Mouse (Mus musculus): ENCODE results near the gene Mepce. TPM values are rescaled to one million over a fixed set of nuclear protein-coding genes. Genes with fewer than 3 reads are reported as not detected.

Gene Mepce
- polyA plus RNA-seq, 1 experiment from 2014 or later: 10.0 TPM

- no peak overlapping the region for H3K4me2 ChIP-seq (ENCODE audit: low read depth, low read length)
- no peaks in the 10 kb centered on the region for H3K27me3 ChIP-seq (ENCODE audit: control insufficient read depth, insufficient read depth, low read depth, low read length)
- no peak for ATAC-seq (ENCODE audit: low read depth)
- H3K36me3 ChIP-seq (ENCODE audit: control insufficient read depth, insufficient read depth, low read length): no peaks in the 10 kb centered on the region
- no peaks in the 10 kb centered on the region for H3K9me3 ChIP-seq (ENCODE audit: control insufficient read depth, low read length)
- no peak overlapping the region for H3K27ac ChIP-seq (ENCODE audit: low read length)
- H3K9ac ChIP-seq (ENCODE audit: low read length): no peak overlapping the region
- H3K4me1 ChIP-seq (replicated peaks; ENCODE audit: control insufficient read depth, insufficient read depth, low read length): peaks cover 3% of the 10 kb centered on the region; the same call in 1 of the 2 replicates
- H3K4me3 ChIP-seq (ENCODE audit: low read length): no peak overlapping the region
Observed at GRCm38 (mm10) chr5:137772755-137773154, 14.7 kb downstream of the Mepce start.

GRCm38 (mm10) chr5:137770709-137771108 is 16.7 kb downstream of the Mepce start:
- no peaks in the 10 kb centered on the region for H3K9me3 ChIP-seq (ENCODE audit: control insufficient read depth, low read length)
- H3K27me3 ChIP-seq (ENCODE audit: control insufficient read depth, insufficient read depth, low read depth, low read length): no peaks in the 10 kb centered on the region
- 0 out of 2 replicates have a peak, but pooled peaks have one; percentile 51 for ATAC-seq (ENCODE audit: low read depth)
- no peak overlapping the region for H3K9ac ChIP-seq (ENCODE audit: low read length)
- no peak overlapping the region for H3K27ac ChIP-seq (ENCODE audit: low read length)
- H3K4me2 ChIP-seq (ENCODE audit: low read depth, low read length): no peak overlapping the region
- no peak overlapping the region for H3K4me3 ChIP-seq (ENCODE audit: low read length)
- H3K4me1 ChIP-seq (replicated peaks; ENCODE audit: control insufficient read depth, insufficient read depth, low read length): no peaks in the 10 kb centered on the region
- H3K36me3 ChIP-seq (ENCODE audit: control insufficient read depth, insufficient read depth, low read length): no peaks in the 10 kb centered on the region
- WGBS: 42% methylated on average over 2 of the region's 2 CpGs

GRCm38 (mm10) chr5:137768475-137768874 is 19.0 kb downstream of the Mepce start:
- no peak overlapping the region for H3K4me3 ChIP-seq (ENCODE audit: low read length)
- H3K36me3 ChIP-seq (ENCODE audit: control insufficient read depth, insufficient read depth, low read length): no peaks in the 10 kb centered on the region
- no peak for ATAC-seq (ENCODE audit: low read depth)
- no peak overlapping the region for H3K4me2 ChIP-seq (ENCODE audit: low read depth, low read length)
- 74% methylated on average over 1 of the region's 1 CpGs for WGBS
- no peak overlapping the region for H3K9ac ChIP-seq (ENCODE audit: low read length)
- no peaks in the 10 kb centered on the region for H3K27me3 ChIP-seq (ENCODE audit: control insufficient read depth, insufficient read depth, low read depth, low read length)
- H3K4me1 ChIP-seq (replicated peaks; ENCODE audit: control insufficient read depth, insufficient read depth, low read length): no peaks in the 10 kb centered on the region
- H3K9me3 ChIP-seq (ENCODE audit: control insufficient read depth, low read length): no peaks in the 10 kb centered on the region
- H3K27ac ChIP-seq (ENCODE audit: low read length): no peak overlapping the region

- 59% methylated on average over 3 of the region's 3 CpGs for WGBS
- Histone ChIP-seq H3K27ac (ENCODE audit: low read length) (no peak overlapping the region), H3K27me3 (ENCODE audit: control insufficient read depth, insufficient read depth, low read depth, low read length) (no peaks in the 10 kb centered on the region), H3K4me1 (replicated peaks; ENCODE audit: control insufficient read depth, insufficient read depth, low read length) (no peaks in the 10 kb centered on the region), H3K36me3 (ENCODE audit: control insufficient read depth, insufficient read depth, low read length) (no peaks in the 10 kb centered on the region), H3K4me2 (ENCODE audit: low read depth, low read length) (no peak overlapping the region), H3K9me3 (ENCODE audit: control insufficient read depth, low read length) (no peaks in the 10 kb centered on the region), H3K4me3 (ENCODE audit: low read length) (no peak overlapping the region), H3K9ac (ENCODE audit: low read length) (no peak overlapping the region)
- ATAC-seq (ENCODE audit: low read depth): no peak
Observed at GRCm38 (mm10) chr5:137766270-137766669, 21.2 kb downstream of the Mepce start.

- H3K36me3 ChIP-seq (ENCODE audit: control insufficient read depth, insufficient read depth, low read length): no peaks in the 10 kb centered on the region
- no peak overlapping the region for H3K9ac ChIP-seq (ENCODE audit: low read length)
- H3K4me1 ChIP-seq (replicated peaks; ENCODE audit: control insufficient read depth, insufficient read depth, low read length): 0 out of 2 replicates have a peak, but pooled peaks cover 2% of the 10 kb centered on the region
- whole genome bisulfite sequencing: 58% methylated on average over 9 of the region's 9 CpGs
- no peaks in the 10 kb centered on the region for H3K27me3 ChIP-seq (ENCODE audit: control insufficient read depth, insufficient read depth, low read depth, low read length)
- no peak overlapping the region for H3K27ac ChIP-seq (ENCODE audit: low read length)
- H3K4me2 ChIP-seq (ENCODE audit: low read depth, low read length): no peak overlapping the region
- no peaks in the 10 kb centered on the region for H3K9me3 ChIP-seq (ENCODE audit: control insufficient read depth, low read length)
- ATAC-seq (ENCODE audit: low read depth): no peak
- no peak overlapping the region for H3K4me3 ChIP-seq (ENCODE audit: low read length)
Observed at GRCm38 (mm10) chr5:137764609-137765340, 22.7 kb downstream of the Mepce start.

- no peaks in the 10 kb centered on the region for H3K27me3 ChIP-seq (ENCODE audit: control insufficient read depth, insufficient read depth, low read depth, low read length)
- no peak overlapping the region for H3K4me2 ChIP-seq (ENCODE audit: low read depth, low read length)
- H3K4me3 ChIP-seq (ENCODE audit: low read length): no peak overlapping the region
- peaks cover 14% of the 10 kb centered on the region for H3K4me1 ChIP-seq (replicated peaks; ENCODE audit: control insufficient read depth, insufficient read depth, low read length)
- 32% methylated on average over 4 of the region's 4 CpGs for WGBS
- peaks cover 12% of the 10 kb centered on the region for H3K36me3 ChIP-seq (ENCODE audit: control insufficient read depth, insufficient read depth, low read length)
- peak; percentile 90 for ATAC-seq (ENCODE audit: low read depth)
- H3K27ac ChIP-seq (ENCODE audit: low read length): peak overlapping the region; percentile 11; the same call in 1 of the 2 replicates
- H3K9ac ChIP-seq (ENCODE audit: low read length): no peak overlapping the region
- H3K9me3 ChIP-seq (ENCODE audit: control insufficient read depth, low read length): no peaks in the 10 kb centered on the region
Observed at GRCm38 (mm10) chr5:137759971-137760412, 27.5 kb downstream of the Mepce start.

GRCm38 (mm10) chr5:137758921-137759534 is 28.4 kb downstream of the Mepce start:
- Histone ChIP-seq H3K9me3 (ENCODE audit: control insufficient read depth, low read length) (no peaks in the 10 kb centered on the region), H3K4me2 (ENCODE audit: low read depth, low read length) (no peak overlapping the region), H3K36me3 (ENCODE audit: control insufficient read depth, insufficient read depth, low read length) (peaks cover 15% of the 10 kb centered on the region), H3K4me3 (ENCODE audit: low read length) (no peak overlapping the region), H3K27ac (ENCODE audit: low read length) (no peak overlapping the region), H3K27me3 (ENCODE audit: control insufficient read depth, insufficient read depth, low read depth, low read length) (no peaks in the 10 kb centered on the region), H3K9ac (ENCODE audit: low read length) (no peak overlapping the region), H3K4me1 (replicated peaks; ENCODE audit: control insufficient read depth, insufficient read depth, low read length) (peaks cover 14% of the 10 kb centered on the region)
- 90% methylated on average over 19 of the region's 19 CpGs for WGBS
- ATAC-seq (ENCODE audit: low read depth): no peak

GRCm38 (mm10) chr5:137757887-137758286 is 29.6 kb downstream of the Mepce start:
- no peak overlapping the region for H3K9ac ChIP-seq (ENCODE audit: low read length)

GRCm38 (mm10) chr5:137756882-137757661 is 30.4 kb downstream of the Mepce start:
- H3K4me1 ChIP-seq (replicated peaks; ENCODE audit: control insufficient read depth, insufficient read depth, low read length): peaks cover 18% of the 10 kb centered on the region
- WGBS: 41% methylated on average over 10 of the region's 10 CpGs
- no peaks in the 10 kb centered on the region for H3K27me3 ChIP-seq (ENCODE audit: control insufficient read depth, insufficient read depth, low read depth, low read length)
- no peak overlapping the region for H3K4me2 ChIP-seq (ENCODE audit: low read depth, low read length)
- ATAC-seq (ENCODE audit: low read depth): peak; percentile 37; the same call in 1 of the 2 replicates
- peaks cover 23% of the 10 kb centered on the region for H3K36me3 ChIP-seq (ENCODE audit: control insufficient read depth, insufficient read depth, low read length)
- no peak overlapping the region for H3K4me3 ChIP-seq (ENCODE audit: low read length)
- no peak overlapping the region for H3K27ac ChIP-seq (ENCODE audit: low read length)
- no peak overlapping the region for H3K9ac ChIP-seq (ENCODE audit: low read length)
- no peaks in the 10 kb centered on the region for H3K9me3 ChIP-seq (ENCODE audit: control insufficient read depth, low read length)

More at GRCm38 (mm10) chr5:137757887-137758286, 29.6 kb downstream of the Mepce start:
- no peak overlapping the region for H3K27ac ChIP-seq (ENCODE audit: low read length)
- H3K4me1 ChIP-seq (replicated peaks; ENCODE audit: control insufficient read depth, insufficient read depth, low read length): peaks cover 17% of the 10 kb centered on the region
- 54% methylated on average over 6 of the region's 6 CpGs for WGBS
- H3K36me3 ChIP-seq (ENCODE audit: control insufficient read depth, insufficient read depth, low read length): peaks cover 22% of the 10 kb centered on the region
- 0 out of 2 replicates have a peak, but pooled peaks have one; percentile 29 for ATAC-seq (ENCODE audit: low read depth)
- no peak overlapping the region for H3K4me2 ChIP-seq (ENCODE audit: low read depth, low read length)
- no peaks in the 10 kb centered on the region for H3K9me3 ChIP-seq (ENCODE audit: control insufficient read depth, low read length)
- no peaks in the 10 kb centered on the region for H3K27me3 ChIP-seq (ENCODE audit: control insufficient read depth, insufficient read depth, low read depth, low read length)
- no peak overlapping the region for H3K4me3 ChIP-seq (ENCODE audit: low read length)

All from lung, embryonic 16.5 days (tissue).